Mouse (Mus musculus) G1E-ER4 (cell line): ENCODE results near the gene Clic3. TPM values are rescaled to one million over a fixed set of nuclear protein-coding genes. Genes with fewer than 3 reads are reported as not detected.

Experiments used
- GATA1 ChIP-seq: IDR thresholded peaks from one replicate; pipeline ENCODE4 v1.8.0; 2012; ENCODE audit warnings: low read length, inconsistent platforms
- polyA plus RNA-seq: library from polyadenylated mRNA; stranded (reverse); fragments of >175 nt; gene quantifications from 2 replicates; pipeline ENCODE4 v1.2.3, GENCODE M21; 2012

Clic3 gene
- polyA plus RNA-seq, 1 experiment: not detected

DNA sequence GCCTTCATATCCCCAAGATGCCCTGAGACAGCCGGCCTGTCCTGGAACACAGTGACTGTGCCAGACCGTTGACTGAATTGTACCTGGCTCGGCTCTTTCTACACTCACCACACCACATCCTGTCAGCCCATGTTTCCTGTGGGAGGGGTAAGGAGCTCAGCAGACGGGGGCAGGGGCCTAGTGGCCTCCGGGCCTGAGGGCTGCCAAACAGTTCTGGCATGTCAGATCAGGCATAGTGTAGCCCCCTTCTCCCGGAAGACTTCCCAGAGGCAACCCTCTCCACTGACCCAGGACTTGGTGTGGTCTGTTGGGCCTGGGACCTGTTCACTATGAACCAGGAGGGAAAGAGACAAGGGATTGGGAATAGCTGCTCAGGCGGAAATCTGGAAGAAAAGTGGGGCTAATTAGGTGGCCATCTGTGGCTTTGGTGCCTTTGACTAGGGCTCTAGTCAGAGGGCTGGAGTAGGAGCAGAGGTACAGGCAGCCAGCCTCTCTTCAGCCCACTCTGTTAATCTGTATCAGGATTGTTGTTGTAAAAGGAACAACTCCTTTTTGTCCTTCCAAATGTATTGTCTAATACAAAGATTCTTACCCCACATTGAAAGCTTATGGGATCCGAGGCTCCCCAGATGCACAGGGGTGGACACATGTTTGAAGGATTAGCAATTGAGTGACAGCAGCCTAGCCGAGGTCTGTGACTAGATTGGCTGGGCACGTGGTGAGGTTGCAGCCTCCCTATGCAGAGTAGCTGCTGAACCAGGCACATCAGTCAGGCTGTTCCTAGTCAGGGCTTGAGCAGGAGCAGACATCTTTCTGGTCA is 9.4 kb downstream of the Clic3 start:
- TF ChIP-seq GATA1: no peak

DNA sequence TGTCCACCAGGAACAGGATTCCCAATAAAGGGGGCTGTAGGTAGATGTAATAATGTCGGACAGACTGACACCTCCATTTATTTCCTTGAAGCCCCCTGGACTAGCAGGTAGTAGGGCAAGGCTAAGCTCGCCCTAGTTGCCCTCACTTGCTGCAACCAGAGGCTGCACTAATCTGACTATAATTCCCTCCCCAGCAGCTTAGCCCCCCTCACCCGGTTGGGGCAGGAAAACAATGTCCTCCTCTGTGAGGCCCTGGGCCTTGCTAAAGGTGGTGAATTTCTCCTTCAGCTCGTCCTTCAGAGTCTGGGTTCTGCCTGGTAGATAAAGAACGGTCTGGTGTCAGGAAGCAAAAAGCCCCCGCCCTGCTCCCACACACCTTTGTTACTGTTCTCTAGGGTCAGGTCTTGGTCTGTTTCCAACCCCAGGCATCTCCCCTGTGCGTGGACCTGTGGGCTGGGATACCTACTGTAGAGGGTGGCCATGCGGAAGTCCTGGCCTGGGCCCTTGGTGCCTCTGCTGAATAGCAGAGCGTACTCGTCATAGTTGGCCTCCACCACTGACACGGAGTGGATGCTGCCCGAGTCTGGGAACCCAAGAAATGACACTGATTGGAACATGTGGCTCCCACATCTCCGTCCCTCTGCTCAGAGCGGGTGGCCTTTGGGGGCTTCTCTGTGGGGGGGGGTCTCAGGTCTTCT is 11.1 kb downstream of the Clic3 start:
- TF ChIP-seq GATA1: no peak

DNA sequence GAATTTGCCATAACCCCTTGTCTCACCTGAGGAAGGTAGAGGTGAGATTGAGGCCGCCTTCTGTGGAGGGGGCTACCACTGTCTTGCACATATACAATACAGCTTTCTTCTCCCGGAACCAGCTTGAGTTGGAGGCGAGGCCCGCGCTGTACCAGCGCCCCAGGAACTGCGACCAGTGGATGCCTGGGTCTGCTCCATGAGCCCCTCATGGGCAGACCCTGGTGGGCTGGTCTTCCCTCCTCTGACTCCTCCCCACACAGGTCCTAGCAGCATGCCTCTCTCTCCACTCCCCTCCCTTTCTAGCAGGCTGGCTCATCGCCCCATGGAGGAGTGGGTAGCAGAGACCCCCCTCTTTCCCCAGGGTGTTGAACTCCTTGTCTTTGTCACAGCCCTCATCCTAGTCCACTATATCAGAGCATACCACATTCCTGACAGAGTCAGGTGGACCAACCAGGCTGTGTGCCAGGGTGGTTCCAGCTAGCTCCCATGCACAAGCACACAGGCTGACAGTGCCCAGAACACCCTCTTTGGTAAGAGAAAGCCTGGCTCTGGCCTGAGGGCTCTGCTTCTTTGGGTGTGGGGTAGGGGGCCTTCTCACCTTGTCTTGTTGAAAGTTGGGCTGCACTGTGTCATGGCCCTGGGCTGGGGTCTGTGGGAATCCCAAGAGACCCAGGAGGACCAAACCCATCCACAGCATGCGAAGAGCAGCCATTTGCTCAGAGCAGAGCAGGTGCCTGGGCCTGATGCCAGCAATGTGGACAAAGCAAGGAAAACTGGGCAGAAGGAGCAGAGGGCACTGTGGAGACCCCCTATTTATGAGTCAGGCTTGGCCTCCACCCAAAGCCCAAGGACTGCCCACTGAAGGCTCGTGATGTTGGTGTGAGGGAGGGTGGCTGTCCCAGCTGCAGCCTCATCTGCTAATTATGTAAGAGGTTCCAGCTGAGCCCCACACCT is 12.6 kb downstream of the Clic3 start:
- TF ChIP-seq GATA1: no peak

DNA sequence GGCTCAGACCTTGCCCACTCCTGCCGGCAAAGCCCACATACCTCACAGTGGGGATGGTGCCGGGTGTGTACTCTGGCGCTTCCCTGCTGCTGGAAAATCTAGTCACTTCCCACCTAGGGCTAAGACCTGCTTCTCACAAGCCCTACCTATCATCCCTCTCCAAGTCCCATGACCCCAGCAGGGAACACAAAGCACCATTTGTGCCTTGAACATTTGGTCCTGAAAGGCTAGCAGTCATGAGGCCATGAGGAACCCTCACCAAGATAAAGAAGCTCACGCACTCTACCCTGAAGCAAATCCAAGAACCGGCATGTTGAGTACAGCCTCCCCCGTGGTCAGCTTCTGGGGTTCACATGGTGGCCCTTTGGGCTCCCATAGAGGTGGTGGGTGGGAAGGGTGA is 13.3 kb downstream of the Clic3 start, which contains the start of gene Ptgds:
TSS of gene Ptgds (minus strand) at position 78 of the 400 bp plus-strand sequence.
- no peak for TF ChIP-seq GATA1

DNA sequence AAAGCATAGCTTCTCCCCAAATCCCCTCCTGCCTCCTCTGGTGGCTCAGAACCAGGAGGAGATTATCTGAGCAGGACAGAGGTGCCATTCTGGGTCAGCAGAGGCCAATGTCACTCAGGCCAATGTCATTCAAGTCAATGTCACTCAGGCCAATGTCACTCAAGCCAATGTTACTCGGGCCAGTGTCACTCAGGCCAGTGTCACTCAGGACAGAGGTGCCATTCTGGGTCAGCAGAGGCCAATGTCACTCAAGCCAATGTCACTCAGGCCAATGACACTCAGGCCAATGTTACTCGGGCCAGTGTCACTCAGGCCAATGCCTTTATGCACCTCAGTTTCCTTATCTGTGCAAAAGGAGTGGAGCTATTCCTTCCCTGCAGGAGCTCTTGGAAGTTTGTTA is 15.9 kb downstream of the Clic3 start:
- no peak for TF ChIP-seq GATA1

DNA sequence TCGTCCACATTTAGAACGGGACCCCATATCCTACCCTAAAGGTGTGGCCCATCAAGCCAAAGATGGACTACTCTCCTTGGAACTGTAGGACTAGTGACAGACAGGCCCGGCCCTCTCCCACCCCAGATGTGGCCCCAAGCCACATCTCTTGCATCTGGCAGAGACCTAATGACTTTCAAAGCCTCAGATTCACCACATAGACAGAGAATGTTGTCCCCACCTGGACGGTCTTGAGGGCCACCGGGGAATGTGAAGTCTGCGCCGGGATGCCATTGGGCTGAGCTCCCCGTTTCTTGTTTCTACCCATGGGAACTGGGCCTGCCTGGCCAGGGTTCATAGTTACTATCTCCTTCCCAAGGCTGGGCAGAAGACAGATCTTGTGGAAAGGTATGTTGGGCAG is 20.9 kb downstream of the Clic3 start:
- no peak for TF ChIP-seq GATA1

DNA sequence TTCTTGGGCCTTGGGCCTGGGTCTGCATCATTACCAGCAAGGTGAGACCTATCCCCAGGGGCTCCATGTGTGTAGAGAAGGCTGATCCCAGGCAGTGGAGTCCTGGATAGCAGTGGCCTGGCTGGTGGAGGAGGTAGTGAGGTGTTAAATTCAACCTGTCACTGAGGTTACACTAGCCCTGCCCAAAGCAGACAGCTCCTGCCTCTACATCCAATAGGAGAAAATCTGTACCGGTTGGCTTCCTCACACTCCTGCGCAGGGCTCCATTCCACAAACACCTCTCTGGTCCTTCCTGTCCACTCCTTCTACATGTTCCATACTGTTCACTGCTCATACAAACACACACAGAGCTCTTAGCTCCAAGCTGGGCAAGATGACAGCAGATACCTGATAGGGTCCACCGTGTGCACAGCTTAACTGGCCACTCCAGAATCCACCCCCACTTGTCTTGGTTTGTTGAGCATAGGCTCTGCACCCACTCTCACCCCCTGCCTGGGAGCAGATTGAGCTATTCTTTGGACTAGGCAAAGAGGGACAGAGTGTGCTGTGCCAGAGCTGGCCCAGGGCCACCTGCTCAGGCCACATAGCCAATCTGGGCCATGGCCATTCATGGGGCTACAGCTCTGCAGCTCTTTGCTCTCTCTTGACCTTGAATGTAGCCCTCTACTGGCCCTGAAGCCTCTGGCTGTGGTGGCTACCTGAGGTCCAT is 21.5 kb downstream of the Clic3 start:
- no peak for TF ChIP-seq GATA1

DNA sequence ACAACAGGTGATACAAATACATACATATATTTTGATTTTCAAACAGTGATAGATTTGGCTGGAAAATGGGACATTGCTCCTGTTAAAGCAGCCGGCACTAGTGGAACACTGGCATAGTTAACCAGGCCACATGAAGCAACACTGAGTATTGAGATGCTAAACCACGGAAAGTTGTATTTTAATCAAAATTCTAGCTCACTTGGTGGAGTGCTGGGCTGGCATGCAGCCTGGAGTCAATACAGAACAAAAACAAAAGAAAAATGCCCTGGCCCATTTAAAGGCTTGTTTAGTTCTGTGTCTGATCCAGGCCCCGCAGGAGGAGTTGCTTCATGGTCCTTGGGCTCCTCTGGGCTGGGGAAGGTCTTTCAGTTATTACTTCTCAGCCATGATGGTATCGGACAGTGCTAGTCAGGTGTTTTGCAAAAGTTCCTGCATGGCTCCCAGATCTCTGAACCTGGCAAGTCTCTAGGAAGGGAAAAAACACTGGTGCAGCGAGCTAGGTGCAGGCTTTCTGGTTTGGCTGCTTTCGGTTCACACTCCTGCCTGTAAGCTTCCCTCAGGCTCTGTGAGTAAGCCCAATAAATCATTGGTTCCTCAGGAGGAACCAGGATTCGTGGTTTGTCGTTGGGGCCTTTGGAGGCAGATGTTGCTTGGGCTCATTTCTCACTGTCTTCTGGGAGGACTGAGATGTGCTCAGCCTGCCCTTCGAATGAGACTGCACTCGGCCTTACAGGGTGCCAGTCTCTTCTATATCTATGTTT is 23.1 kb downstream of the Clic3 start:
- no peak for TF ChIP-seq GATA1

DNA sequence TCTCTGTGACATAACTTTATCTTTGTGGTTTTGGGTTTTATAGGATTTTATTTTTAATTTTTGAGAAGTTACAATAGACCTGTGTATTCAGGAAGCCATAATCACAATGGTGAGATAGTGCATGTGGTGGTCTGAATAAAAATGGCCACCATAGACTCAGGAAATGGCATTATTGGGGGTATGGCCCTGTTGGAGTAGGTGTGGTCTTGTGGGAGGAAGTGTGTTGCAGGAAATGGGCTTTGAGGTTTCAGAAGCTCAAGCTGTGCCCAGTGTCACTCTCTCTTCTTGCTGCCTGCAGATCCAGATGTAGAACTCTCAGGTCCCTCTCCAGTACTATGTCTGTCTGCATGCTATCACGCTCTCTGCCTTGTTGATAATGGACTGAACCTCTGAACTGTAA is 23.9 kb downstream of the Clic3 start:
- TF ChIP-seq GATA1: no peak

DNA sequence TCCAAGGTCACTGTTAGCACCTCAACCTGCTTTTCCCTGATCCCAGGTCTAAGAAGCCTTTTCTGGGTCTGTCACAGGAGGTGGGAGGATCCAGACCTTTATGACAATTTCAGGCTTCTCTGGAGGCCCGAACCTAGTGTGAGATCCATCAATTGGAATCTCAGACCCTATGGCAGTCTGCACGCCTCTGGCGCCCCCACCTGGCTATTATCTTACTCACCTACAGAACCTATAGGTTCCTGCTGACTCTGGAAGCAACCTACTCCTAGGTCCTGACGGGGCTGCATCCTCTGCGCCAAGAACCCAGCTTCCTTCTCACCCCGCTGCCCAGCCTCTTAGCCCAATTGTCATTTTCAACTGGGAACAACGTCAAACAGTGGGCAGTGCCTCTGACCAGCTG is 26.3 kb downstream of the Clic3 start:
- no peak for TF ChIP-seq GATA1

DNA sequence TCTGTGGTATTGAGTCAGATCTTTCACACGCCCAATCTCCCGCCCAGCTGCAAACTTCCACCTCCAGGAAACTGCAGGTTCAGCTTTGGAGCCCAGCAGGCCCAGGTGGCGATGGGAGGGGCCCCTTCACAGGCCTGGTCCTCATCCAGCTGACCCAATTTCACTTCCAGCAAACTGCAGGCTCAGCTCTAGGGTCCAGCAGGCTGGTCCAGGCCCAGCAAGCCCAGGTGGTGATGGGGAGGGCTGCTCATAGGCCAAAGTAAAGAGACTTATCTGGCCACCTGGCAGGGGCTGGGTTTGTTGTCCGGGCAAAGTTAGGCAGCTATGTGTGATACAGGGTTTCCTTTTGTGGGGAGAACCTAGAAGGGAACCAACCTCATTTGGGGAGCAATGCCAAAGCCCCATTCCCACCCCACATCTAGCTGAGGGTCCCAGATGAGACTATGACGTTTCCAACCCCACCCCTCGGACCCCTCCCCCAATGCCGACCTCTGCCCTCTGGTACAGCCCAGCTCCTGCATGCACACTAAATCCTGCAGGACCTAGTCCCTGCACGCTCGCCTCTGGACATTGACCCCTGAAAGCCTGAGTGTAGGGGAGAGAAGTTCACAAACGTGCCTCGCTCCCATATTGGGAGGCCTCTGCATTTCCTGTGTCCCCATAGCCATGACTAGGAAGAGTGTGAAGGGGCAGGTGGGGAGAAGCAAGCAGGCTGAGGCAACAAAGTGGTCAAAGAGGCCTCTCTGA is 28.4 kb downstream of the Clic3 start:
- no peak for TF ChIP-seq GATA1

DNA sequence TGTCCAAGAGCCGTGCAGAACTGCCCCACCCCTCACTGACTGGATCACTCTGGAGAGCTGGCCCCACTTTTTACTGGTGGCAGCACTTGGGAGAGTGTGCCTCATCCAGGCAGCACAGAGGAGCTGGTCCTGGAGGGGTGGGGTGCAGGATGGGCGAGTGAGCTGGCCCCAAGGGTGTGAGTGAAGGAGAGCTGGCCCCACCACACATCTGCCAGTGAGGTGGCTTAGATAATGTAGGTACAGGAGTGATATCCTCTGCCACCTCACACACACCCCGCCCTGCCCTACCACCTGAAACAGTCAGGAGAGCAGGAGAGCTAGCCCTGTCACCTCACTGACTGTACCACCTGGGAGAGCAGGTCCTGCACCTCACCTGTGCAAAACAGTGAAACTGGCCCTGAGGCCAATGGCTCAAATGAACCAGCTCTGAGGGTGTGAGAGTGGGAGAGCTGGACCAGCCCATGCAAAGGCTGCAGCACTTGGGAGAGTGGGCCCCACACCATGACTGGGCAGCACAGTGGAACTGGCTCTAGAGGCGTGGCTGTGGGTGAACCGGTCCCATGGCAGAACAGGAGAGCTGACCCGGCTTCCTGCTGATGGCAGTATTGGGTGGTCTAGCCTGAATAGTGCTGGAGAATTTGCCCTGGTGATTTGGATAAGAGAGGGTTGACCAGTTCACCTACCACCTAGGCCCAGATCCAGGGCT is 31.5 kb downstream of the Clic3 start:
- no peak for TF ChIP-seq GATA1

DNA sequence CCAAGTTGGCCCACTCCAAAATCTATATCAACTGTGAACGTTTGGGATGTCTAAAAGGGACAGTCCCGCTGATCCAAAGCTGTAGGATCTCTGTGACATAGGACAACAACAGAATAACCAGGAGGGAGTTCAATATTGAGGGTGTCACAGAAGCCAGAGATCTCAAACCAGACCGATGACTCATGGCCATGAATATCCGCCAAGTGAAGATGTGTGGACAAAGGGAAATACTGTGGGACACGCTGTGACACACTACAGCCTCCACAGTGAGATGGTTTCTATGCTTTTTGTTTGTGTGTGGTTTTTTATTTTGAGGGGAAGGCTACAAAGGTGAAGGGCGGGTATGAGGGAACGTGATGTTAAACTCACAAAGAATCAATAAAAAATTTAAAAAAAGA is 32.0 kb downstream of the Clic3 start:
- no peak for TF ChIP-seq GATA1
